Mouse (Mus musculus) kidney, adult 2 months (tissue): Measurements from ENCODE around the gene Tctn1.
"Not testable (repeated sequence)": the region's sequence is repeated elsewhere in the genome, so short reads cannot be mapped to it uniquely, and the experiment has no call there.

Source experiments
- CTCF ChIP-seq: fragments of 200-500 bp; conservative IDR thresholded peaks from 2 replicates; pipeline ENCODE4 v1.5.1; 2011; ENCODE audit warnings: low read depth, mild to moderate bottlenecking, control low read depth, low read length, moderate library complexity, mixed read lengths; ENCODE audit not compliant: insufficient read depth, insufficient read length
- POLR2A ChIP-seq: fragments of 200-500 bp; IDR thresholded peaks from one replicate; pipeline ENCODE4 v1.6.1; 2011; ENCODE audit warnings: low read depth, low read length, control low read depth

GRCm38 (mm10) chr5:122212820-122213219 is 51.4 kb downstream of the Tctn1 start:
- not testable (repeated sequence) for TF ChIP-seq POLR2A, CTCF
